Mouse (Mus musculus): ENCODE data around the gene Plekhj1.
A peak's percentile ranks its signal among the peaks of the same experiment; 100 is the strongest.

Plekhj1 gene

DNA sequence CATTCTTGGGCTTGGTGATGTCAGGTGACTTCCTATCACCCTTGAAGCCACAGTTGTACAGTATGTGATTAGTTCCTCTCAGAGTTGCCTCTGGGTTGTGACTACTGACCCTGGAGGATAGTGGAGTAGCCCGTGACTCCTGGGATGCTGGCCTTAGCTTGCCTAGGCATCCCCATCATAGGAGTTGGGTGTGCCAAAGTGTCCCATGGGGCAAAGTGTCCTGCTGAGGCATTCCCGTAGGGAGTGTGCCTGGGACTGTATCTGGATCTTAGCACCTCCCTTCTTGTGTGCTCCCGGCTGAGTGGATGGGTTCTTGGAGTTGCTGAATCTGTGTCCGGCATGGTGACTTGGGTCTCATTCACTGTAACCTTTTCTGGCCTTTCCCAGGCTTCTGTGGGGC, 23.4 kb downstream of the Plekhj1 start:
- DNase-seq = peak; percentile 77

DNA sequence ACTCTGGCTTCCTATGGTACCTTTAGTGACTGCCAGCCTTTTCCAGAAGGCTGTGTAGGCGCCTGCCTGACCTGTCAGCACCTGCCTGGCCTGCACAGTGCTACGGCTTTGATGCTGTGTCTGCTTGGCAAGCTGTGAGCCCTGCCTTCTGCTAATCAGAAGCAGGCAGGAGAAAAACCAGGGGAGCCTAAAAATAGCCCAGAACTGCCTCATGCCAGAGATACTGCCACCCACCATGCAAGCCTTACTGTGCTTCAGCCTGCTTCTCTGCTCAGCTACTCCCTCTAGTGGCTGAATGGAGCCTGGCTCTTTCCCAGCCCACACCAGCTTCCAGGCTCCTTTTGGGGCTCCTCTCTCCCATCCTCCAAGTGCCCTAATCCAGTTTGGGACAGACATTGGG, 23.9 kb downstream of the Plekhj1 start:
- peak; percentile 98 for DNase-seq

DNA sequence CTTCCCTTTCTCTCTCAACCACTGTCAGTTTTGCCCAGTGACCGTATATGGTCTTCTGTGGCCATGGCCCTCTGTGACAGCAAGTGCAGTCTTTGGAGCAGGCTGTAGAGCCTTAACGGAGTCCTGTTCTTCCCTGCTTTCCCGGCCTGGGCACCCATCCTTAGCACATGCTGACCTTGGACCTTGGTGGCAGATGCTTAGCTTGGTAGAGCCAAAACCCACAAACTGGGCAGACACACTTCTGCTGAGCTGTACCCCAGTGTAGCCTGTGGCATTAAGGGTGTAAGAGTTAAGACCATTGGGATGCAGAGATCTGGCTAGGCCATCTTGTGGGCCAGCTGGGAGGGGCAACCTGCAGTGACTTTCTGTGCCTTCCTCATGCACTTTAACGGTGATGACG, 24.6 kb downstream of the Plekhj1 start:
- no peak for DNase-seq

DNA sequence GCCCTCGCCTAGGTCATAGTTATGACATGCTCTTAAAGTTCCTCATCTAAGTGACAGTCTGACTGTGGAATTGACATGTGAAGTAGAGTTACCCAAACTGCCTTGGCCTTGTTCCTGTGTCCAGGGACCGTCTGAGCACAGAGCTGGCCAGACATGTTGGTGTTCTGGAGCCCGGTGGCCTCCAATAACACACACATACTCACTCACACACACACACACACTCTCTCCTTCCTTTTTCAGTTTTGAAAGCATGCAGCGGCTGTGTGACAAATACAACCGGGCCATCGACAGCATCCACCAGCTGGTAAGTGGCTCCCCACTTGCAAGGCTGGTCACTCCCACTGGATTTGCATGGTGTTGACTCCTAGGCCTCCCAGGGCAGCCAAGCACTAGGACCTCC, 30.1 kb downstream of the Plekhj1 start:
- DNase-seq = no peak

DNA sequence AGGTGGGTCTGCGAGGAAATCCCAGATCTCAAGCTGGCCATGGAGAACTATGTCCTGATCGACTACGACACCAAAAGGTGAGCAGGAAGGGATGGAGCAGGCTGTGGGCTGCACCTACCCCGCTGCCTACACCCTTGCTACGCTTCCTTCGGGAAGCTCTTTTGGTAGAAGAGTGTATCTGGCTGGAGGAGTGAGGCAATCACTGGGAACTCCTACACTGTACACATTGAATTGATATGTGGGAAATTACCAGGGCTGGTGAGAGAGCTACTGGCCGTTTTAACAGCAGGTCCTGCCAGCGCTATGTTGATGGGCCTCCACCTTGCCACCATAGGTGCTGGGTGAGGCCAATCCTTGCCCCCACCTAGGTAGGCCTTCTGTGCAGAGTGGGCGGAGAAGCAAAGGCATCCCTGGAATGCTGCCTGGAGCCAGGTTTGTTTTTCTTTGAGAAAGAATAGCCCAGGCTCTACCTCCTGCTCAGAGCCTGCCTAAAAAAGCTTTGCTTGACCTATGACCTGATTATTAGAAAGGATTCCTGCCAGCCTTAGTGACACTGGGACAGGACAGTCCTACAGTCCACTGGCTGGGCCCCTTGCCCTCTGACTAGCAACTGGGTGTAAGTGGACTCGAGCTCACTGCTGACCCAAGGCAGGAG, 32.1 kb downstream of the Plekhj1 start:
- DNase-seq = no peak

DNA sequence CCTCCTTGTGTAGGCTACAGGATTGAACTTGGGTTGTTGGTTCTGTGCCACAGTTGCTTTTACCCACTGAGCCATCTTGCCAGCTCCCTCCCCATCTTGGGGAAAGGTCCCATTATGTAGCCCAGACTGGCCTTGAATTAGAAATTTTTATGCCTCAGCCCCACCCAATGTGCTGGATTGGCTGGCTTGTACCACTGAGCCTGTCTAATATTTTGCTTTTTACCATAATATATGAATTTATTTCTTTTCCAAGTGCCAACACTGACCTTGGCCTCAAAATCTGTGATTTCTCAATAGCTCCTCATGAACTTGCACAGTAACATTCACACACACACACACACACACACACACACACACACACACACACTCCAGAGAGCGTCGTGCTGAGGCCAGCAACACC, 32.7 kb downstream of the Plekhj1 start:
- DNase-seq = no peak

DNA sequence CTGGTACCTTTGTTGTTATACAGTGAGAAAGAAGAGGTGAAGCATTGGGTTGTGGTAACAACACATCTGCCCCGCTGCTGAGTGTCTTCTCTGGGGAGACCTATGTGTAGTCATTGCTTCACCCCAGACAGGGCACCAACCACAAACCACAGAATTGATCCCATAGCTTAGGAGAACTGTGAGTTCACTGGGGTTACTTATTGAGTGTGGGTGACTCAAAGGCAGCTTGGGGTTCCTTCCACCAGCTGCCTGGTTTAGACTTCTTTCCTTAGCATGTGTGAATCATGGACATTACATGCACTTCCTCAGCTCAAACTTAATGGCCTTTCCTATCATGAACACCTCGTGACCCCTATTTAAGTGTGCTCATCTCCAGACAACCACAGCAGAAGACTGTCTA, 34.9 kb downstream of the Plekhj1 start:
- no peak for DNase-seq

DNA sequence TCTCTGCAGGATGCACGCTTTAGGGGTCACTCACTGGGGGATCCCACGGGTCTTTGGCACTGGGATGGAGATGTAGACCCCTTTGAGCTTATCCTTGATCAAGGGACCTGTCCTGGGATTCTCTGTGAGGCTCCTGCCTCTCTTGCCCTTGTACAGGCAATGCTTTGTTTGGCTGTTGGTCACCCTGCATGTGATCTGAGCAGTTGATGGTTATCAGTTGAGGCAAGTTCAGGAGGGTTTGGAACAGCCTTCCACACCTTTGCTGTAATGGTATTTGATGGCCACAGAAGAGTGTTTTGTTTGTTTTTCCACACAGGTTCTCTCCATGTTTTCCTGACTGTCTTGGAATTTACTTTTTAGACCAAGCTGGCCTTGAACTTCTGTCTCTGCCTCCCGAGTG, 36.6 kb downstream of the Plekhj1 start:
- no peak for DNase-seq

DNA sequence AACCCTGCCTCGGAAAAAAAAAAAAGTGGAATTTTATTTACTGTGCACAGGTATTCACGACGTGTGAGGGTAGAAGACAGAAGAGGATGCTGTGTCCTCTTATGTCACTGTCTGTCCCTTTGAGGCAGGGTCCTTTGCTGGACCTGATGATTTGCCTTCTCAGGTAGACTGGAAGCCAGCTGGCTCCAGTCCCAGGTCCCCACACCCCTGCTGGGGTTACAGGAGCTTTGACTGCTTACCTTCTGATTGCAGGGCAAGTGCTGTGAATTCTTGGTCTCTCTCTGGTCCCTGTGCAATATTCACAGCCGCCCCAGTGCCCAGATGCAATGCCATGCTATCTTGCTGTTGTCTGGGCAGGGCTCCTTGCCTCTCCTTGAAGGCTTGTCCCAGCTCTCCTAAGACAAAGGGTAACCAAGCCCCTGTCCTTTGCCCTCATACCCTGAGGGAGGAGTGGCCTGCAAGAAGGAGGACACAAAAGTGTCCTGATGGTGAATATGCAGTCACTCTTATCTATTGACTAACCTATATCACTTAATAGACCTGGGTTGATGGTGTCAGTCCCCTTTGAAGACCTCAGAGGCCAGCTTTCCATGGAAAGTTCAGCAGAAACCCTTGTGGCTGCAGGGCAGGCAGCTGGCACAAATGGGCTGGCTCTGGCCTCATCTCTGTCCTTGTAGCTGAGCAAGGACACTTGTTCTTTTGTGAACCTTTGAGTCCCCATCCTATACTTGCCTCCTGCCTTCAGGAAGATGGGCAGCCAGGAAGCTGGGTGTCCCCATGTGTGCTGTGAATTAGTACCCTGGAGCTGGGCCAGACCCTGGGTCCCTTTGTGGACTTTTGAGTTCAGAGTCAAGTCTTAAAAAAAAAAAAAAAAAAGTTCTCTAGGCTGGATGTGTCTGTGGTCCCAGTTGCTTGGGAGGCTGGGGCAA, 37.6 kb downstream of the Plekhj1 start:
- DNase-seq = no peak

DNA sequence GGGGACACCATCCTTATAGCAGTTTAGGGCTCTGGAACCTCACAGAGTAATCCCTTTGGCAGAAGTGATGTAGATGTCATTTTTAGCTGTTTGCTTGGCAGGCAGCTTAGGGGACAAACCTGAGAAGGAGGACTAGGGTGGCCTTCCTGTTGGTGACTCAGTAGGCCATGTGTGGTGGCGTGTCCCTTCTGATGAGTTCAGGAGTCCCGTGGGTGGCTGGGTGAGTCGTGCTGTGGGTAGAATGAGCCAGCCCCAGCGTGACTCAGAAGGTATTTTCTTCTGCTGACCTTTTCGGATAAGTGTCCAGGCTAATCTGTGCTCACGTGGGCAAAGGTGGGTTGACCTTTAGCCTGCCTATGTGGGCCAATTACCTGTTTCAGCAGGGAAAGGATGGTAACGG, 39.8 kb downstream of the Plekhj1 start:
- DNase-seq = no peak

DNA sequence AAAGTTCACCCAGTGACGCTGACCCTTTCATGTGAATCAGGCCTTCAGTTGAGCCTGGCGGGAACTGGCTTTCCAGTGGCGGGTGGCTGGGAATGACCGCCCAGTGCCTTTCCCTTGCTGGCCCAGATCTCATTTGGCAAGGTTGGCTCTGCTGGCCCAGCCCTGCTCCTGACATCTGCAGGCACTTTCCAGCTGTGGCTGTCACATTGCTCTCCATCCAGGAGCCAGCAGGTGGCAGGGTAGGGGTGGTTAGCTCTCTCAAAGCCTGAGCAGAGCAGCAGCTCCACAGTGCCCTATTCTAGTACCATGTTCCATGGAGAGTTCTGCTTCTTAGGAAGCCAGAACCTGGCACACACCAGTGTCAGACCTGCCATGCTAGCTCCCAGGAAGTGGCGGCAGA, 40.7 kb downstream of the Plekhj1 start:
- DNase-seq = peak; percentile 70

DNA sequence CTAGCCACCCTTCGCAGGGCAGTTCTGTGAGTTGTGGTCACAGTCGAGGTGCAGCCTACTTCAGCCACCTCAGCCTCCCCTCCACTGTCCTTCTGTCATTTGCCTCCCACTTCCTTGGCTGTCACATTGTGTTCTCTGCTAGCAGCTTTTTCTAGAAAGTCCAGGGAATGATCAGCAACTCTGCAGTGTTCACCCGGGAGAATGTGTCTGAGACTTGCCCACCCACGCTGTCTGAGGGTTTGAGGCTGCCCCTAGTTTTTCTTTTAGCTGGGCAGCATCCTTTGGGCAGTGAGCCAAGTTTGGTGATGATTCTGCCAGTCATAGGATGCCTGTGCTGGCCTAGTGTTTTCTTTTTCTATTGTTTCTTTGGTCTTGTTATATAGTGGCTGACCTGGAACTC, 41.5 kb downstream of the Plekhj1 start:
- no peak for DNase-seq

DNA sequence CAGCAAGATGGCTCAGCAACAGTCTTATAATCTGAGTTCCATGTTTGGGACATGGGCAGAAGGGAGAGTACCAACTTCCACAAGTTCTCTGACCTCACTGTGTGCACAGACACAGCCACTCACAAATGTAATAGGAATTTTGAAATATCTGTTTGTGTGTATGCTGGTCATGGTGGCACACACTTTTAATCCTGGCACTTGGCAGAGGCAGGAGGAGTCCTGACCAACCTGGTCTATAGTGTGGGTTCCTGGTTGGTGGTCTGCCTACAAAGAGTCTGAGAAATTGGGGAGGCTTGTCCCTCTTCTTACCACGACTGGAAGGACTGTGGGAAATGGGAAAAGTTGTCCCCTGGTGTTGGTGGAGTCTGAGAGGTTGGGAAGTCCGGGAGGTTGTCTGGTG, 41.9 kb downstream of the Plekhj1 start:
- DNase-seq = no peak

DNA sequence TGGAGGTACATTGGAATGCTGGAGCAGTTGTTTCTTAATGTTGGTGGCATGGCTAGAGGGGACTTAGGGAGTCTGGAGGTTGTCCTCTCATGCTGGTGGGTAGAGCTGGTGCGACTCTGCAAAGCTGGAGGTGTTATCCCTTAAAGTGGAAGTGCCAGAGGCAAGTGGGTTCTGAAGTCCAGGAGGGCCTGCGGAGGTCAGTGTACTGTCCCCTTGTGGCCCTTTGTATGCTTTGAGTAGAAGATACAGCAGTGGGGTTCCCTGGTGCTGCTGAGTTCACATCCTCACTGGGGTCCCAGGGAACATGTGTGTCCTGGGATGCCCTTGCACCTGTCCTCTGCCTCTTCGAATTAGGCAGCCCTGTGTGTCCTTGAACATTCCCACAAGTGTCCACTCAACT, 42.3 kb downstream of the Plekhj1 start:
- no peak for DNase-seq

DNA sequence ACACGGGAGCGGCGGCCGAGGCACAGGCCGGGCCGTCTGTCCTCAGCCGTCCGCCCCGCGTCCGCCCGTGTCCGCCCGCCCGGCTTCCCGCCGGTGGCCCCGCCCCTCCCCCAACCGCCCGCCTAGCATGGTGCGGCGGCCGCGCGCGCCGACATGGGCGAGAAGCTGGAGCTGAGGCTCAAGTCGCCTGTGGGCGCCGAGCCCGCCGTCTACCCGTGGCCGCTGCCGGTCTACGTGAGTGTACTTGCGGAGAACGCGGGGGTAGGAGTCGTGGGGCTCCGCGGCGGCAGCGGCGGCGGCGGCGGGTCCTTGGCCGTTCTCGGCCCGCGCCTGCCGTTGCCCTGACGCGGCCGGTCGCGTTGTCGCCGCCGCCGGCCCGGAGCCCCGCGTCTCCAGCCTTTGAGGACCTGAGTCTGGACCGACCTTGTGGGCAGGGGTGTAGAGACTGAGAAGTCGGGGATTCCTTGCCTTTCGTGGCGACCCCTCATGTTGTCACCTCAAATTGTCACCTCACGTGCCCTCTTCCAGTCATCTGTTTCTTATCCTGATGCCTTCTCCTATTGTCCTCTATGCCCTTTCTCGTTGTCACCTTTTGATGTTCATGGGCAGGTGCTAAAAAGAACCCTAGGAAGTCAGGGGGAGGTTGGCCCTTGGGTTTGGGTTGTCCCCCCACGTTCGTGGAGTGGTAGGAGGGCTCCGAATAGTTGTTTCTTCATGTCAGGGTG, 43.0 kb downstream of the Plekhj1 start:
- DNase-seq = no peak

DNA sequence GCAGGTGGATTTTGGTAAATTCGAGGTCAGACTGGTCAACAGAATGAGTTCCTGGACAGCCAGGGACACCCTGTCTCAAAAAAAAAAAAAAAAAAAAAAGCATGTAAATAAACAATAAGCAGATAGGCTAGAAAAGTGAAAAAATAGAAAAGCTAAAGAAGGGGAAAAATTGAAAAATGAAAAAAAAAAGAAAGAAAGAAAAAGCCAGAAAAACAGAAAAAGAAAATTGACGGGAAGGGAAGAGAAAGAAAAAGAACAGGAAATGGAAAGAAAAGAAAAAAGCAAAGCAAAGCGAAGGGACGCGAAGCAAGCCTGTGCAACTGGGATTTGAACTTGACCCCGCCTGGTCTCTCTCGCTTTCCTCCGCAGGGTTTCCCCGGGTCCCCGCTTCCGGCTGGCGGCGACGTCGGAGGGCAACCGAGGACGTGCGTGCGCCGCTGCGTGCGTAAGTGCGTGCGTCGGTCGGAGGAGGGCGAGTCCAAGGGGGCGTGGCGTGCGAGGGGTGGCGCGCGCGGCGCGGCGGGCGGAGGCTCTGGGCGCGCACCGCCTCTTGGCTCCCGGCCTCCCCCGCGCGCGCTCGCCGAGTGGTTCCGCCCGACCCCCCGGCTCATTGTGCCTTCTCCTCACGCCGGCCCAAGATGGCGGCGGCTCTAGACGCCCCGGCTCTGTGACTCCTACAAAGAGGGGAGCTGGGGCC, 43.7 kb downstream of the Plekhj1 start, which contains the start of gene Dot1l:
Gene Dot1l (plus strand): TSS at position 613 of the 697 bp plus-strand sequence.
- DNase-seq = peak; percentile 98

DNA sequence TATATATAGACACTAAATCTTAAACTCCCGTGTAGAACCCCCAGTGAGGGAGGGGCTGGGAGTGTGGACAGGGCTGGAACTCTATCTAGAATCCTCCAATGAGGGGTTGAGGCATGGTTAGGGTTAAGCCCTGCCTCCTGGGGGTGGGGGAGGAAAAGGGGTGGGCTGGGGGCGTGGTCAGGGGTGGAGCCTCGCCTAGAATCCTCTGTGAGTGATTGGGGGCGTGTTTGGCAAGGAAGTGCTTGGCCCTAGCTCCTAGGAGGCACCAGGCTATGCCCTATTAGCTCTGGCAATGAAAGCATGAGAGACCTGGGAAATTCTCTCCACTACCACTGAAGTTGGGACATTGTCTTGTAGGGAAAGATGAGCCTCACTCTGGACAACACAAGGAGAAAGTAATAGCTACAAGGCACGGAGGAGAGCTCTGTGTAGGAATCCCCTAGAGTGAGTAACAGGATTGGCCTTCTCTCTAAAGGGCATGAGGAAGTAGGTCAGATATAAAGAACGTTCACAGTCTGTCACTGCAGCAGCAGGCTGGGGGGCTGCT, 46.3 kb downstream of the Plekhj1 start:
- DNase-seq = no peak

DNA sequence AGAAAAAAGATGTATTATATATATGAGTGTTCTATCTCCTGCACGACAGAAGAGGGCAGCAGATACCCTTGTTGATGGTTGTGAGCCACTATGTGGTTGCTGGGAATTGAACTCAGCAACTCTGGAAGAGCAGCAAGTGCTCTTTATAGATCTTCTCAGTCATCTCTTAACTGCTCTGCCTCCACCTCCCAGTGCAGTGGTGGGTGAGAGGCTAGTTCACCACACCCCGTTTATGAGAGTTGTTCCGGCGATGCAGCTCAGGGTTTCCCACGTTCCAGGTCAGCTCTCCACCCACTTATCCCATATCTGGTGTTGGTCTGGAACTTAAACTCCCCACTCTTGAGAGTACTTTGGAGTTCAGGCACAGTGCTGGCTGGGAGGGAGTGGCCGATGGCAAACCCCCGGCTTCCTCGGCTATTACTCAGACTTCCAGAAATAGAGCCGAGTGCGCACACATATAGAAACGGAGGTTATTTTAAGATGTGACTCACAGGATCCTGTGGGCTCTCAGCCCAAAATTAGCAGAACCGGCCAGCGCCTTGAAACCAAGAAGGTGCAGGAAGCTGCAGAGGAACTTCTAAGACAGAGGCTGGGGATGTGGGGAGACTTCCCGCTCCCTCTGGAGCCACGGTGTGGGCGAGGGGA, 47.1 kb downstream of the Plekhj1 start:
- peak; percentile 60 for DNase-seq

DNA sequence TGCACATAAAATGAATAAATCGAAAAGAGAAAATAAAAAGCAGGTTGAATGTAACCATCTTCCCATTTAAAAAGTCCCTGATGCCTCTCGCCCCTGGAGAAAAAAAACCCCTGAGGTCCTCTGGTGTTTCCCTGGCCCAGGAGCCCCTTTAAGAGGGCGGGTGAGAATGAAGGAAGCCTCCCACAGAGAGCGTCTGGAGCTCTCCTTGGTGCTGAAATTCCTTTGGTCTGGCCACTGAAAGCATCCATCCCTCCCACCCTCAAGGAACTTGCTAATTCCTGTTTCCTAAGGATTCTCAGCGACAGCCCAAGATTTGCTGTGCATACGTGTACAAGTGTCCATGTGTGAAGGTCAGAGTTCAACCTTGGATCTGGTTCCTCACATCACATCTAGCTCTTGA, 49.8 kb downstream of the Plekhj1 start:
- no peak for DNase-seq

DNA sequence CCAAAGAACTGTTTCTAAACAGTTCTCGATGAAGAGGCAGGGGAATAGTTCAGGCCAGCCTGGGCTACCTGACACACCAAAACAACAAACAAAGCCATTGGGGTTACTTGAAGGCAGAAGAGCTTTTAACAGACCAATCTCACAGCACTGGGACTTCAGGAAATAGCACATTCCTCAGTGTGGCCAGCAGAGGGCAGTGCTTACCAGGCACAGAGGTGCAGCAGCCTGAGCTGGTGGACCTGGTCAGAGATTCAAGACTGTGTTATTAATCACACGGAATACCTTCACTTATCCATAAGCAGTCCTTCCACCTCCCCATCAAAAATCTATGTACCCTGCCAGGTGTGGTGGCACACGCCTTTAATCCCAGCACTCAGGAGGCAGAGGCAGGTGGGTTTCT, 51.0 kb downstream of the Plekhj1 start:
- peak; percentile 85 for DNase-seq

Data from cerebellum, adult 9-11 months (tissue).